ENCODE assay signal across 13 mouse cellular contexts in genomic region chr19:12143356-12143755, GRCm38 (mm10). TPM values are rescaled to one million over a fixed set of nuclear protein-coding genes. Genes with fewer than 3 reads are reported as not detected.
A peak's percentile ranks its signal among the peaks of the same experiment; 100 is the strongest.
DNase-seq lines count a peak whose midpoint lies in the region; ATAC-seq and TF ChIP-seq lines count a peak whose summit lies in the region.
"Had no signal": no experiment of that assay in that cellular context is flagged by ENCODE, and none has a peak within 500 bp of the region (broad histone marks: within the 10 kb centered on the region; RNA-seq: fewer than 3 reads in every experiment).

No protein-coding gene starts in this region.

- no peak overlapping the region for H3K9ac ChIP-seq in hindbrain, postnatal 0 days (replicated peaks; ENCODE audit: low read length)
- H3K9ac ChIP-seq in hindbrain, embryonic 14.5 days: no peak overlapping the region
- H3K9ac ChIP-seq: hindbrain, embryonic 13.5 days; liver, embryonic 15.5 days had no signal

- H3K4me2 ChIP-seq in hindbrain, postnatal 0 days (ENCODE audit: low read depth, low read length): no peak overlapping the region
- no peak overlapping the region for H3K4me2 ChIP-seq in hindbrain, embryonic 14.5 days (replicated peaks)
- H3K4me2 ChIP-seq: hindbrain, embryonic 13.5 days; liver, embryonic 15.5 days had no signal

- no peak for TF ChIP-seq CTCF in hindbrain, postnatal 0 days (IDR thresholded peaks at IDR 0.05; ENCODE audit: low read depth)

- H3K4me1 ChIP-seq in hindbrain, postnatal 0 days (ENCODE audit: insufficient read depth, low read length): no peaks in the 10 kb centered on the region
- no peaks in the 10 kb centered on the region for H3K4me1 ChIP-seq in hindbrain, embryonic 14.5 days (replicated peaks; ENCODE audit: control insufficient read depth, insufficient read depth, low read length)
- H3K4me1 ChIP-seq: hindbrain, embryonic 13.5 days; liver, embryonic 15.5 days had no signal

- H3K36me3 ChIP-seq in hindbrain, postnatal 0 days (ENCODE audit: insufficient read depth, low read length): no peaks in the 10 kb centered on the region
- H3K36me3 ChIP-seq in hindbrain, embryonic 14.5 days (replicated peaks; ENCODE audit: control insufficient read depth, insufficient read depth): no peaks in the 10 kb centered on the region
- H3K36me3 ChIP-seq: hindbrain, embryonic 13.5 days; liver, embryonic 15.5 days had no signal

- no peak for ATAC-seq in hindbrain, postnatal 0 days
- no peak for ATAC-seq in hindbrain, embryonic 14.5 days (ENCODE audit: low FRiP score)

- intact Hi-C loops in left cerebral cortex, postnatal 25 days (cut with DNase I): loop anchor here (5.0 kb wide), 2 partner anchors 269 to 359 kb away; partner anchors contain the start of gene Dtx4

- no peak overlapping the region for H3K27ac ChIP-seq in hindbrain, postnatal 0 days
- no peak overlapping the region for H3K27ac ChIP-seq in hindbrain, embryonic 14.5 days
- H3K27ac ChIP-seq: hindbrain, embryonic 13.5 days; liver, embryonic 15.5 days; macrophage had no signal

- DNase-seq in hindbrain, postnatal 0 days (ENCODE audit: low spot score): peak; percentile 36
- DNase-seq in hindbrain, embryonic 14.5 days (ENCODE audit: low spot score): no peak
- peak; percentile 11 for DNase-seq in embryo, embryonic 11 days
- peak; percentile 34 for DNase-seq in forelimb bud, embryonic 11.5 days (ENCODE audit: low read depth, low spot score)
- DNase-seq in left cerebral cortex, postnatal 25 days (ENCODE audit: low spot score in 2 of 2): peak; percentile 46 to 94
- DNase-seq in spleen, adult 12 weeks (ENCODE audit: low spot score): no peak
- DNase-seq in heart, postnatal 4 days: no peak
- DNase-seq: heart, adult 11 months; kidney, postnatal 25 days had no signal

- 25% methylated on average over 1 of the region's 1 CpGs for whole genome bisulfite sequencing in hindbrain, postnatal 0 days
- 27% methylated on average over 1 of the region's 1 CpGs for WGBS in hindbrain, embryonic 14.5 days

- no peak overlapping the region for H3K4me3 ChIP-seq in hindbrain, postnatal 0 days (ENCODE audit: low read length)
- no peak overlapping the region for H3K4me3 ChIP-seq in hindbrain, embryonic 14.5 days (replicated peaks; ENCODE audit: low read length)
- H3K4me3 ChIP-seq: hindbrain, embryonic 13.5 days; liver, embryonic 15.5 days had no signal

- no peaks in the 10 kb centered on the region for H3K9me3 ChIP-seq in hindbrain, postnatal 0 days (ENCODE audit: low read length)
- no peaks in the 10 kb centered on the region for H3K9me3 ChIP-seq in hindbrain, embryonic 14.5 days (ENCODE audit: control insufficient read depth, low read length)
- H3K9me3 ChIP-seq: hindbrain, embryonic 13.5 days; liver, embryonic 15.5 days had no signal

- H3K27me3 ChIP-seq in hindbrain, postnatal 0 days (ENCODE audit: insufficient read depth, low read length): no peaks in the 10 kb centered on the region
- H3K27me3 ChIP-seq in hindbrain, embryonic 14.5 days (ENCODE audit: control insufficient read depth, insufficient read depth, low read length): no peaks in the 10 kb centered on the region
- H3K27me3 ChIP-seq: hindbrain, embryonic 13.5 days; liver, embryonic 15.5 days had no signal

RNA-seq across cellular contexts. Expression of gene Olfr76, which starts 20.4 kb away (rescaled TPM):
- total RNA-seq in hindbrain, postnatal 0 days (2014; rRNA removed): not detected in 2 replicates
- not detected in 2 replicates for polyA plus RNA-seq in hindbrain, postnatal 0 days (2015; fragmentation: Nextera tagmentation; extraction: Ambion mirVana)
- polyA plus RNA-seq in hindbrain, embryonic 14.5 days (2014; fragmentation: Nextera tagmentation; extraction: Ambion mirVana): not detected in 2 replicates
- not detected for total RNA-seq in left cerebral cortex, postnatal 25 days (2021)
- total RNA-seq in heart, postnatal 4 days (2021): not detected
- polyA plus RNA-seq: cortical plate, adult 2 months; hindbrain, embryonic 13.5 days; liver, embryonic 15.5 days; macrophage had no signal

RNA-seq across cellular contexts. Expression of gene Olfr1555-ps1, which starts 26.6 kb away (rescaled TPM):
- not detected in 2 replicates for total RNA-seq in hindbrain, postnatal 0 days (2014; rRNA removed)
- not detected in 2 replicates for polyA plus RNA-seq in hindbrain, postnatal 0 days (2015; fragmentation: Nextera tagmentation; extraction: Ambion mirVana)
- polyA plus RNA-seq in hindbrain, embryonic 14.5 days (2014; fragmentation: Nextera tagmentation; extraction: Ambion mirVana): not detected in 2 replicates
- not detected for total RNA-seq in left cerebral cortex, postnatal 25 days (2021)
- not detected for total RNA-seq in heart, postnatal 4 days (2021)
- polyA plus RNA-seq: cortical plate, adult 2 months; hindbrain, embryonic 13.5 days; liver, embryonic 15.5 days; macrophage had no signal

RNA-seq across cellular contexts. Expression of gene Olfr1428, which starts 27.7 kb away (rescaled TPM):
- total RNA-seq in hindbrain, postnatal 0 days (2014; rRNA removed): not detected in 2 replicates
- not detected in 2 replicates for polyA plus RNA-seq in hindbrain, postnatal 0 days (2015; fragmentation: Nextera tagmentation; extraction: Ambion mirVana)
- not detected in 2 replicates for polyA plus RNA-seq in hindbrain, embryonic 14.5 days (2014; fragmentation: Nextera tagmentation; extraction: Ambion mirVana)
- not detected for total RNA-seq in left cerebral cortex, postnatal 25 days (2021)
- total RNA-seq in heart, postnatal 4 days (2021): not detected
- polyA plus RNA-seq: cortical plate, adult 2 months; hindbrain, embryonic 13.5 days; liver, embryonic 15.5 days; macrophage had no signal

RNA-seq across cellular contexts. Expression of gene Olfr1427, which starts 40.2 kb away (rescaled TPM):
- not detected in 2 replicates for total RNA-seq in hindbrain, postnatal 0 days (2014; rRNA removed)
- polyA plus RNA-seq in hindbrain, postnatal 0 days (2015; fragmentation: Nextera tagmentation; extraction: Ambion mirVana): not detected in 2 replicates
- not detected in 2 replicates for polyA plus RNA-seq in hindbrain, embryonic 14.5 days (2014; fragmentation: Nextera tagmentation; extraction: Ambion mirVana)
- total RNA-seq in left cerebral cortex, postnatal 25 days (2021): not detected
- total RNA-seq in heart, postnatal 4 days (2021): not detected
- polyA plus RNA-seq: cortical plate, adult 2 months; hindbrain, embryonic 13.5 days; liver, embryonic 15.5 days; macrophage had no signal

RNA-seq across cellular contexts. Expression of gene Olfr1426, which starts 51.5 kb away (rescaled TPM):
- not detected in 2 replicates for total RNA-seq in hindbrain, postnatal 0 days (2014; rRNA removed)
- polyA plus RNA-seq in hindbrain, postnatal 0 days (2015; fragmentation: Nextera tagmentation; extraction: Ambion mirVana): not detected in 2 replicates
- polyA plus RNA-seq in hindbrain, embryonic 14.5 days (2014; fragmentation: Nextera tagmentation; extraction: Ambion mirVana): not detected in 2 replicates
- total RNA-seq in left cerebral cortex, postnatal 25 days (2021): not detected
- not detected for total RNA-seq in heart, postnatal 4 days (2021)
- polyA plus RNA-seq: cortical plate, adult 2 months; hindbrain, embryonic 13.5 days; liver, embryonic 15.5 days; macrophage had no signal

Comparison
In these comparisons a context has a peak if more than half of its experiments do, and no peak if none do; other contexts are left out.
1. DNase-seq: peak in hindbrain, postnatal 0 days (single experiment), embryo, embryonic 11 days (single experiment), forelimb bud, embryonic 11.5 days (single experiment) and left cerebral cortex, postnatal 25 days (2 of 2); none in hindbrain, embryonic 14.5 days (single experiment), spleen, adult 12 weeks (single experiment) and heart, postnatal 4 days (single experiment).